Mouse (Mus musculus) T-helper 17 cell (primary cell): ENCODE measurements around the gene Kcnt1.

Experiments
- in situ Hi-C, 2 experiments: fragments of 300-600 bp; cut with MboI, MseI; formaldehyde crosslinking; loops; 1 replicate in 1 of 2; 2 replicates in 1 of 2; pipeline ENCODE4 v1.15.1; 2025; ENCODE audit warnings: high pct_unique_total_duplicates in 2 of 2

Kcnt1 gene

DNA sequence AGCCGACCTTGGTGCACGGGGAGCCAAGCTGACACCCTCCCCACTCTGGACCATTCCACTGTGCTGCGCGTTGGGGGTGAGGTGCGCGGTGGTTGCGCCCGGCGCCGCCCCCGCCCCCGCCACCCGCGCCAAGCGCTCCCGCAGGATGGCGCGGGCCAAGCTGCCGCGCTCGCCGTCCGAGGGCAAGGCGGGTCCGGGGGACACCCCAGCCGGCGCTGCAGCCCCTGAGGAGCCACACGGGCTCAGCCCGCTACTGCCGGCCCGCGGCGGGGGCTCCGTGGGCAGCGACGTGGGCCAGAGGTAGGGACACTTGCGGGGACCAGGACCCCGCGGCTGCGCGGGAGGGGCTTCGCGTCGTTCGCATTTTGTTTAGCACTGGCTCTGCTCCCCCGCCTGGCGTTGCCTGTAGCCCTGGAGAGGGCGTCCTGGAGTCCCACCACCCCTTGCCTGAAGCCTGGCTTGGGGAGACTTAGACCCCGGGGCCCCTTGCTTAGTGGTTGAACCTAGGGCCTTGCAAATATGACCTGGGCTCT, 14.3 kb downstream of the Kcnt1 start:
- in situ Hi-C loops, result no loop called here

DNA sequence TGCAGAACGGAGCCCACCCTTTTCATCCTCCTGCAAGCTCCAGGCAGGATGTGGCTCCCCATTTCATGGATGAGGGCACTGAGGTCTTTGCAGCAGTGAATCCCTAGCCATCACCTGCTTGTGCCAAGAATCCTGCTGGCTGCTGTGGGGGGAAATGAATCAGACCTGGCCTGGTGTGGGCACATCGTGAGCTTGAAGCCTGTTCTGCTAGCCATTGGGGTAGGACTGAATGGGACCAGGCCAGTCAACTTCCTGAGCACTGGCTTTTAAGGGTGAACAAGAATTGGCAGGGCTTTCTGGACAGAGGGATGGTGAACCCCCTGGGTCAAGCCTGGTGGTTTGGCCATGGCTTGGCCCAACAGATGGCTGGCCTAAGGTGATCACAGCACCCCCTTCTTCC, 15.0 kb downstream of the Kcnt1 start:
- in situ Hi-C loops, result no loop called here

- in situ Hi-C loops, result no loop called here
These were observed 15.5 kb downstream of the Kcnt1 start for GRCm38 (mm10) chr2:25879061-25879460.

GRCm38 (mm10) chr2:25882276-25882675, 18.7 kb downstream of the Kcnt1 start:
- in situ Hi-C loops, result no loop called here

- in situ Hi-C loops, result no loop called here
These were observed 21.2 kb downstream of the Kcnt1 start for GRCm38 (mm10) chr2:25884756-25885155.

DNA sequence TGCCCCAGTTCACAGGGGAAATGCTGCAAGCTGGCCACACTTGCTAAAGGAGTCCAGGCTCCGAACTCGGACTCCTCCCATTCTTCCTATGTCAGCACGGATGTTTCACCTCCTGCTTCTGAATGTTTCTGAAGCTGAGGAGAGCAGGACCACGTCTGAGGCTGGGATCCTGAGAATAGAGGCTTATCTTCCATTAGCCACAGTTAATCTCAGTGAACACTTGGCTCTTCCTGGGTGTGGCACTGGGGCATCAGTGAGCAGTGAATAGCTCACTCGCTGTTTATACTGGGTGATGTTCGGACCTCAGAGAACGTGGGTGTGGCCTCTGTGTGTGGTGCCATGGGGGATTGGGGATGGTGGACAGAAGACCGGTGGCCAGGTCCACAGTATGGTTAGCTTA, 23.7 kb downstream of the Kcnt1 start:
- in situ Hi-C loops, result no loop called here

DNA sequence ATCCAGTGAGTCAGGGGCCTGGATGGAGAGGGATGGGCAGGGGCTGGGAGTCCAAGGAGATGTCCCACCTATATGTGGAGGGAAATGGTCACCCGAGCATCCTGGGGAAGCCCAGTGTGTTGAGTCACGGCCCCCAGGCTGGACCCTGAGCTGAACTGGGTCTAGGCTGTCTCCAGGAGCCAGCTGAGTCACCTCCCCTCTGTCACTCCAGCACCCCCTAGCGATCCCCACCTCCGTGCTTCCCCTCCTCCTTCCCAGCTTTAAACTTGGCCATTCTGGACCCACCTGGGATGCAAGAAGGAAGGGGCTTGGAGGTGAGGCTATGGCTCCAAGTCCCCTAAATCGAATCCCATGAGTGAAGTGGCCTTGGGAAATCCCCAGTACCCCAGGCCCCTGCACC, 24.6 kb downstream of the Kcnt1 start:
- in situ Hi-C loops, result no loop called here

- in situ Hi-C loops, result no loop called here
These were observed 28.9 kb downstream of the Kcnt1 start for GRCm38 (mm10) chr2:25892440-25892839.

DNA sequence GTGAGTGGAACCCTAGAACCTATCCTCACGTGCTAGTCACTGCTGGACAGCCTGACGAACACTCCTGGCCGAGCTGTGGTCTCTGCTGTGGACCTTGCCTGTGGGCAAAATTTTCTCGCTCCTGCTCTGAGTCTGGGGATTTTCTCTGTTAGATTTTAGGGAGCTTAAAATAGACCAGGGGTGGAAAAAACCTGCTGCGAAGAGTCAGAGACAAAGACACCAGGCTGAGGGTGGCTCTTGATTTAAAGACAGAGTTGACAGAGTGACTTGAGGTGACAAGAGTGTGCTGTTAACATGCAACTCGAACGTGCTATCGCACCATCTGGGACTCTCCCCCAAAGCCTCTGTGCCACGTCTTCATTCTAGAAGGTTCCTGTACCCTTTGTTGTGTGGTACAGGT, 35.4 kb downstream of the Kcnt1 start:
- in situ Hi-C loops, result no loop called here

DNA sequence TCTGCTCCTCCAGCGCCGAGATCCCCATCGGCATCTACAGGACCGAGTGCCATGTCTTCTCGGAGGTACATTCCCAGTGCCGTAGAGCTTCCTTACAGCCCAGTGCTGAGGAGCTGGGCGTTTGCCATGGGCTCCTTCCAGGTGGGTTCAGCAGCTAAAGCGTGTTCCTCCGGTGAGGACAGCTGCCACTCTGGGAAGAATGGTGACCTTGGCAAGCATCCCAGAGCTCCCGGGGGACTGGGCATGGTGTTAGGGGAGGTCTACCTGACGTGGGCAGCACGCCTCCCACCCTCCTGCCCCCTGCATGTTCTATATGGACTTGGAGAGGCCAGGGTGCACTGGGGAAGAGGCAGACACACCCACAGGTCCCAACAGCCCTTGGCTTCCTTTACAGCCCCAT, 46.3 kb downstream of the Kcnt1 start:
- in situ Hi-C loops, result no loop called here

DNA sequence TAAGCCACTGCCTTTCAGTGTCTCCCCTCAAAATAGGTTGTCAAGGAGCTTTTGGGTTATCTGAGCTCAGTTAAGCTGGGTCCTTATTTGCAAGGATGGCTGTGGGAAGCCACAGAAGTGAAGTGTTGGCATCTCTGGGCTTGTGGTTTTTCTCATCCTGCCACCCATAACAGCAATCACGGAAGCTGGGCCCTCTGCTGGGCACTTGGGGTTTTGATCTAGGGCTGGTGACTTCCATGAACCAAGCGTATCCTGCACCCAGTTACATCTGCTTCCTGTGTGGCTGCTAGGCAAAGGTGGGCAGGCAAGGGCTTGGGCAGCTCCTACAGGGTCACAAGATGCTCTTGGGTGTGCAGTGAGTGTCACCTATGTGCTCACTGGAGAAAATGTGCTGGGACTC, 49.7 kb downstream of the Kcnt1 start:
- in situ Hi-C loops, result no loop called here

DNA sequence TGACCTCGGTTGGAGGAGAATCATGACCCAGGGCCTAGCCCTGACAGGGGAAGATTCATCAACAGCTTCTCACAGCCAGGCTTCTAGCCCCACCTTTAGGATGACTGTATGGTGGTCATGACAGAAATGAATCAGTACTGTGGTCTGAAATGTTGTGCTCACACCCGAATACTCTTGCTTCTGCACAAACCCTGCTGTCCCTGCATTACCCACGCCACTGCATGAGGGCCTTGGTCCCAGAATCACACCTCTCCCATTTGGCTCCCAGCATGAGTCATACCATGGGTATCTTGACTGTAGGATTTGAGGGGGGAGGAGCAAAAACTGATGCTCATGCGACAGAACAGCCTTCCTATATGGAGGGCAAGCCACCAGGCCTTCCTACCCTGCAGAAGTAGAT, 50.7 kb downstream of the Kcnt1 start:
- in situ Hi-C loops, result no loop called here

GRCm38 (mm10) chr2:25914821-25915220, 51.3 kb downstream of the Kcnt1 start:
- in situ Hi-C loops, result no loop called here

DNA sequence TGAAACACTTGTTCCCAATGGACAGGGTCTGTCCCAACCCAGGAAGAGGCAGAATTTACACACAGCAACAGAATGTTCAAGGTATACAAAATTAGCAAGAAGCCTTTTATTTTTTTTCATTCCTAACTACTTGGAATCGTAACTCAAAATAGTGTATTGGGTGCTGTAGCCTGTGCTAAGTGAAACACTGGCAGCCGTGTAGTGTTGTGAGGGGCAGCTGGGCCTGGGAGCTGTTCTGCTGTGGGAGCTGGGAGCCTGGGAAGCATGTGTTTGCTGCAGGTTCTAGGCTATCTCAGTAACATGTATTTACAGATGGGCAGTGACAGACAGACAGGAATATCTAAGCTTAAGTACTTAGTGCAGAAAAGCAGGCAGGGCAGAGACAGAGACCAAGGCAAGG, 54.9 kb downstream of the Kcnt1 start:
- in situ Hi-C loops, result no loop called here

DNA sequence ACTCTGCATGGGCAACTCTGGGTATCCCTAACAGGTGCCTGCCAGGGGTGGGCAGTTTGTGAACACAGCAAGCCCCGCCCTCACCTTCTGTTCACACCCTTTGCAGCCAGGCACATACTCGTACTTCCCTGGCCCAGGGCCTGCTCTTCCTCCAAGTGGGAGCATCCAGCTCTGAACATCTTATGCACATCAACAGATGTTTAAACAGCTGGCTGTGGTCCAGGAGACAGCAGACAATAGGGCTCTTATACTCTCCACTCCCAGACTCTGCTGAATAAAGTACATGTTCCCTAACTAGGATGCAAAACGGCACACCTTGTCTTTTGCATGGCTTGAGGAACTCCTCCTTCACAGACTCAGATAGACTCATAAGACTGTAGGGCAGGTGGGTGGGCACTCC, 56.4 kb downstream of the Kcnt1 start:
- in situ Hi-C loops, result no loop called here

DNA sequence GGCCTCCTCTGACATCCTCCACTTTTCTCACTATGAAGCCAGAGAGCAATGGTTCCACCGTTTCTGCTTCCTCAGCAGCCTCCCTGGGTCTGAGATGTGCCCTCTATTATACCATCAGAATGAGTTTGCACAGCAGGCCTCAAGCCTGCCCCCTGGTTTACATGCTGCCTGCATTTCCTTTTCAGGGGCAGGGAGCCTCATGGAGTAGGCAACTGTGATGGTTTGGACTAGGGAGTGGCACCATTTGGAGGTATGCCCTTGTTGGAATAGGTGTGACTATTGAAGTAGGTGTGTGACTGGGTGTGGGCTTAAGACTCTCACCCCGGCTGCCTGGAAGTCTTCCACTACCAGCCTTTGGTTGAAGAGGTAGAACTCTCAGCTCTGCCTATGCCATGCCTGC, 60.3 kb downstream of the Kcnt1 start:
- in situ Hi-C loops, result no loop called here

- in situ Hi-C loops, result no loop called here
These were observed 61.4 kb downstream of the Kcnt1 start for GRCm38 (mm10) chr2:25924934-25925333.

- in situ Hi-C loops, result no loop called here
These were observed 64.3 kb downstream of the Kcnt1 start for GRCm38 (mm10) chr2:25927821-25928220.

- in situ Hi-C loops, result no loop called here
These were observed 67.8 kb downstream of the Kcnt1 start for GRCm38 (mm10) chr2:25931249-25931859.

DNA sequence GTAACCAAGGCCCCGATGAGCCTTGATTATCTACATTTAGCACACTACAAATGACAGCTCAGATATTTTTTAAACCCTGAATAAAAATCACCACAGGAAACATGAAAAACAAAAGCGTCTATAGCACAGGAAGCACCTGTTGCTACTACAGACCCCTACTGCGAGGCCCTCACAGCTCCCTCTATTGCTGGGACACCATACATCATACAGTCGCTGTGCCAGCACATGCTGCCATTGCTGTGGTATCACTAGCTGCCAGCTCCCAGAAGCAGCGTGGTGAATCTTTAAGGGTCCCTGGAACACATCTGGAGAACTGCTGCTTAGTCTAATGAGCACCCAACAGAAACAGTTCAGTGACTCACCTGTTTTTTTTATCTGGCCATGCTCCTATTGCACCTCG, 77.0 kb downstream of the Kcnt1 start:
- in situ Hi-C loops, result no loop called here

DNA sequence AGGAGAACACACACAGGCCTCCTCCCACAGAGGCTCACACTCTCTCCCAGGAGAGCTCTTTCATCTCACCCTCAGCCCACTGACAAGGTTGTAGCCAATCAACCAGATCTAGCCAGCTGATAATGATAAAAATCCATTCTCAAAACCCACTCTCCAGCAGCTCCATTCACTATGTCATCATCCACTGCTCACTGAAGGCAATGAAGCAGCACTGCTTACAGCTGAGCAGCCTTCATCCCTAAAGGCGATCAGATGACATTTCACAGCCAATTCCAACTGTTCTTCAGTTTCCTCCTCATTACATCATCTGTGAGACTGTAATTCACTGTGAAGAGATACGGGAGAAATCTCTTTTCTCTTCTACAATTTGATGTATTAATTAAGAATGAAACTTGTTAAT, 80.3 kb downstream of the Kcnt1 start:
- in situ Hi-C loops, result no loop called here

- in situ Hi-C loops, result no loop called here
These were observed 84.4 kb downstream of the Kcnt1 start for GRCm38 (mm10) chr2:25947950-25948349.

- in situ Hi-C loops, result no loop called here
These were observed 85.8 kb downstream of the Kcnt1 start for GRCm38 (mm10) chr2:25949291-25949690.
